Mouse (Mus musculus): ENCODE results near the gene Pik3r2. TPM values are rescaled to one million over a fixed set of nuclear protein-coding genes. Genes with fewer than 3 reads are reported as not detected.

The Pik3r2 gene
- polyA plus RNA-seq, 1 experiment from 2014 or later = 28.0 TPM

DNA sequence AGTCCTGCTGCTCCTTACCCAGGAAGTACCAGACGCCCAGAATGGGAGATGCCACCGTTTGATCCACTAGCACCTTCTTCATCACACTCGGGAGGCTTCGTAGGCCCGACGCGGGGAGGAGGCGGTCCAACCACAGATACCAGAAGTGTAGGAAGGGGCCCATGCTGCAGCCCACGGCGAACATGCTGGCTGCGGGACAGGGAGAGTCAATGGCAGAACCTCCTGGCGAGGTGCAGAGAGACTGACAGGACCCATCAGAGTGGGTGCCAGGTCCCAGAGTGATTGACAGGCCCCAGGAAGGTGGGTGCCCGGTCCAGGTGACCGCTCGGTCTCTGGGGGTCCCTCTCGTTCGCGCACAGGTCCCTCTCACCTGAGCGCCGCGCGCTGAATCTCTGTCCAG lies 16.2 kb downstream of the Pik3r2 start:
- peaks cover 8% of the 10 kb centered on the region; the same call in 1 of the 2 replicates for H3K36me3 ChIP-seq (ENCODE audit: insufficient read depth, low read length)
- H3K9me3 ChIP-seq (ENCODE audit: low read length) = no peaks in the 10 kb centered on the region
- under 1% methylated on average over 22 of the region's 22 CpGs for WGBS
- ATAC-seq (peak; percentile 1), DNase-seq (ENCODE audit: low spot score) (no peak)
- H3K4me2 ChIP-seq (replicated peaks; ENCODE audit: low read depth, low read length) = peak overlapping the region; percentile 99
- H3K4me1 ChIP-seq (ENCODE audit: insufficient read depth, low read depth, low read length) = peaks cover 12% of the 10 kb centered on the region; the same call in 1 of the 2 replicates
- H3K9ac ChIP-seq (replicated peaks; ENCODE audit: low read depth) = peak overlapping the region; percentile 79
- H3K27me3 ChIP-seq (replicated peaks; ENCODE audit: insufficient read depth, low read length) = no peaks in the 10 kb centered on the region
- TF ChIP-seq EP300 (IDR thresholded peaks at IDR 0.05) = no peak
- no peak for TF ChIP-seq CTCF (IDR thresholded peaks at IDR 0.05)
- peak overlapping the region; percentile 87 for H3K27ac ChIP-seq (ENCODE audit: low read length)
- H3K4me3 ChIP-seq (ENCODE audit: low read depth, low read length) = peak overlapping the region; percentile 55

DNA sequence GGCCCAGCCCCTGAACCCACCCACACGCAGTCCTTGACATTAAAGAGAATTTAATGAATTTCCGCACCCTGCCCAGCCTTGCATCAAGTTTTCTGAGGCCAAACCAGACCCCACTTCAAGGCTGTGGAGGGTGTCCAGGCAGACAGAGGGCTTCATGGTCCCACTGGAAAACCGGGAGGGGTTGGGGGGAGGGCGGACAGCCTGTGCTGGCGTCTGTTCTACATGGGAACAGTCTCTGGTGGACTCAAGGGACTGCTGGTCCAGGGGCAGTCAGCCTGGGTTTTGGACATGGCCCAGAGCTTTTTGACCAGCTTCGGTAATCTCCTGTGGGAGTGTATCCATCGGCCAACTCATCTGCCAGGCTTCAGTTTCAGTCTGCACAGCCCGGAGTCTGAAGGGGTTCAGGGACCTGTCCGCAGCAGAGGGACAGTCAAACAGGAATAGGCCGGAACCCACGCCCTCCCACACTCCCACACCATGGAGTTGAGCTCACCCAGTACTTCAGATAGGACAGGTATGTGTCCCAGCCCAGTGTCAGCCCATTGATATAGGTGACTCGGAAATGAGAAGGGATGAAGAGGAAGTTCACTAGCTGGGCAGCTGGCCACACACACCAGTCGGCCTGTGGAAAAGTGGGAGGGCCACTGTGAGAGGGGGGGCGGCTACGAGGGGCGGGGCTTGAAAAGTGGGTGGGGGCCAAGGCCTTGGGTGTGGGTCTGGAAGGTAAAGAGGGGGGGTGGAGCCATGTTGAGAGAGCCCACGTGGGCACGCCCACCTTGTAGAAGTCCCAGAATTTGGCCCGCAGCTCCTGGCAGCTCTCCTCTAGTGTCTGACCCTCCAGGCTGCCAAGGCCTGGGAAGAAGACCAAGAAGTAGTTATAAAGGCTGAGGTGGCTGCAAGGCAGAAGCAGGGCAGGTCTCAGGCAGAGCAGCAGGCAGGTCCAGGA lies 17.6 kb downstream of the Pik3r2 start:
- Histone ChIP-seq H3K36me3 (ENCODE audit: insufficient read depth, low read length) (peaks cover 8% of the 10 kb centered on the region; the same call in 1 of the 2 replicates), H3K9ac (replicated peaks; ENCODE audit: low read depth) (no peak overlapping the region), H3K4me2 (replicated peaks; ENCODE audit: low read depth, low read length) (0 out of 2 replicates have a peak overlapping the region, but pooled peaks have one; percentile 99), H3K4me1 (ENCODE audit: insufficient read depth, low read depth, low read length) (peaks cover 12% of the 10 kb centered on the region; the same call in 1 of the 2 replicates), H3K27ac (ENCODE audit: low read length) (peak overlapping the region; percentile 87), H3K9me3 (ENCODE audit: low read length) (no peaks in the 10 kb centered on the region), H3K27me3 (replicated peaks; ENCODE audit: insufficient read depth, low read length) (no peaks in the 10 kb centered on the region), H3K4me3 (ENCODE audit: low read depth, low read length) (no peak overlapping the region)
- no peak for TF ChIP-seq EP300 (IDR thresholded peaks at IDR 0.05)
- DNase-seq (ENCODE audit: low spot score) (peak; percentile 87), ATAC-seq (peak; percentile 4)
- 54% methylated on average over 19 of the region's 19 CpGs for WGBS

DNA sequence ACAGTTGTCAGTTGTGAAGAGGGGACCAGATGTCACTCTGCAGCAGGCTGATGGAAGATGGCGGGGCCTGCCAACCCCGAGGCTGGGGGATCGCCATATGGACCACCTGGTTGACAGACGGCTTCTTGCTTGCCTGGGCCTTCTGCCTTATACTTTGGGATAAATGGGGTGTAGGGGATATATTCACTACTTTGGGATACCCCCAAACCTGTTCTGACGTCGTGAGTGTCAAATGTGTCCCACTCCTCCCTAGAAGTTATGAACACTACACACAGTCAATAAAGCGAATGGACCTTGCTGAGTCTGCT lies 18.3 kb downstream of the Pik3r2 start:
- Histone ChIP-seq H3K36me3 (ENCODE audit: insufficient read depth, low read length) (peaks cover 8% of the 10 kb centered on the region; the same call in 1 of the 2 replicates), H3K4me2 (replicated peaks; ENCODE audit: low read depth, low read length) (no peak overlapping the region), H3K9me3 (ENCODE audit: low read length) (no peaks in the 10 kb centered on the region), H3K4me1 (ENCODE audit: insufficient read depth, low read depth, low read length) (peaks cover 18% of the 10 kb centered on the region; the same call in 1 of the 2 replicates), H3K4me3 (ENCODE audit: low read depth, low read length) (no peak overlapping the region), H3K9ac (replicated peaks; ENCODE audit: low read depth) (no peak overlapping the region), H3K27ac (ENCODE audit: low read length) (peak overlapping the region; percentile 5; the same call in 1 of the 2 replicates), H3K27me3 (replicated peaks; ENCODE audit: insufficient read depth, low read length) (no peaks in the 10 kb centered on the region)
- DNase-seq (ENCODE audit: low spot score) (no peak), ATAC-seq (no peak)
- TF ChIP-seq EP300 (IDR thresholded peaks at IDR 0.05) (no peak), CTCF (IDR thresholded peaks at IDR 0.05) (no peak)
- WGBS = 88% methylated on average over 7 of the region's 7 CpGs

DNA sequence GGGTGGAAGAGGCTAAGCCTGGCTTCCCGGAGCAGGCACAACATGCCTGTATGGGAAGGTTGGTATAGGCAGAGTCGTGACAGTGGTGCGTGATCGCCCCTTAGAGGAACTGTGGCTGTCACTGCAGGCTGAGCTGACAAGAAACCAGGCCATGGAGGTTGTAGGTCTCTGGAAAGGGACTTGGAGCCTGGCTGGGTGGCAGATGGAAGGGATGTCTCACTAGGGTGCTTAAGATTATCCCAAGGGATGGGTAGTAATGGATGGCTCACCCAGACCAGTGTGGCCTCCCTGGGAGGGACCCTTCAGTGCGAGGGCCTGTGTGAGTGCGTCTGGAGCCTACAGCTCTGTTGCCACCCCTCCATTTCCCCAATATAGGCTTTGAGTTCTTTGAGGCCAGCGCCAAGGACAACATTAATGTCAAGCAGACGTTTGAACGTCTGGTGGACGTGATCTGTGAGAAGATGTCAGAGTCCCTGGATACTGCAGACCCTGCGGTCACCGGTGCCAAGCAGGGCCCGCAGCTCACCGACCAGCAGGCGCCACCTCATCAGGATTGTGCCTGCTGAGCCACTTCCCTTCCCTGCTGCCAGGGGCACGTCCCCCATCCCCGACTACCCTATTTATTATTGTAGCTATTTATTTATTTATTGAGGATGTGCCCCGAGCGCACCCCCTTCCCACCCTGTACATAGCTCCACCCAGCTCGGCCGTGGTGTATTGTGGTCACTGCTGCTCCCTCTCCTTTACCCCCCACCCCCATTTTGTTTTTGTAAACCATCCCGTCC lies 18.8 kb downstream of the Pik3r2 start:
- H3K4me3 ChIP-seq (ENCODE audit: low read depth, low read length) = no peak overlapping the region
- TF ChIP-seq EP300 (IDR thresholded peaks at IDR 0.05) (no peak), CTCF (IDR thresholded peaks at IDR 0.05) (peak; percentile 73)
- 68% methylated on average over 22 of the region's 22 CpGs for WGBS
- ATAC-seq (no peak), DNase-seq (ENCODE audit: low spot score) (no peak)
- H3K9ac ChIP-seq (replicated peaks; ENCODE audit: low read depth) = no peak overlapping the region
- no peaks in the 10 kb centered on the region for H3K27me3 ChIP-seq (replicated peaks; ENCODE audit: insufficient read depth, low read length)
- no peak overlapping the region for H3K4me2 ChIP-seq (replicated peaks; ENCODE audit: low read depth, low read length)
- no peaks in the 10 kb centered on the region for H3K9me3 ChIP-seq (ENCODE audit: low read length)
- H3K27ac ChIP-seq (ENCODE audit: low read length) = peak overlapping the region; percentile 5; the same call in 1 of the 2 replicates
- peaks cover 22% of the 10 kb centered on the region; the same call in 1 of the 2 replicates for H3K4me1 ChIP-seq (ENCODE audit: insufficient read depth, low read depth, low read length)
- H3K36me3 ChIP-seq (ENCODE audit: insufficient read depth, low read length) = peaks cover 8% of the 10 kb centered on the region; the same call in 1 of the 2 replicates

DNA sequence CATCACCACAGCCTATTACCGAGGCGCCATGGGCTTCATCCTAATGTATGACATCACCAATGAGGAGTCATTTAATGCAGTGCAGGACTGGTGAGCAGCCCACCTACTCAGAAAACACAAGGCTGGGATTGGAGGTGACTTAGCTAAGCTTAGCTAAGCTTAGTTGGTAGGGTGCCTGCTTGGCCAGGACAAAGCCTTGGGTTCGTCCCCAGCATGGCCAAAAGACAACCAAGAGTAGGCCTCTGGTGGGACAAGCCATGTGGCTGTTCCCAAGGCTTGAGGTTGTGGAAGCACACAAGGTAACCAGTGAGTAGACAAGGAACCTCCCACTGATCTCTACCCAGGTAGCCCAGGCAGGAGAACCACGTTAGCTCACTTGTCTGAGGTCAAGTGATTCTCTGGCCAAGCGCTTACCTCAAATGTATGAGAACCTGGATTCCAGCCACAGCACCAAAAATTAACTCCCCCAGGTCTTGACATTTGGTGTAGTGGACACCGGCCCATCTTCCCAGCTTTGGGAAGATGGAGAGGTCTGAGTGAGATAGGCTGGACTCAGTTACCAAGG lies 20.0 kb downstream of the Pik3r2 start:
- WGBS = 92% methylated on average over 6 of the region's 6 CpGs
- H3K4me3 ChIP-seq (ENCODE audit: low read depth, low read length) = no peak overlapping the region
- DNase-seq (ENCODE audit: low spot score) (no peak), ATAC-seq (no peak)
- H3K4me1 ChIP-seq (ENCODE audit: insufficient read depth, low read depth, low read length) = peaks cover 22% of the 10 kb centered on the region; the same call in 1 of the 2 replicates
- TF ChIP-seq CTCF (IDR thresholded peaks at IDR 0.05) = no peak
- TF ChIP-seq EP300 (IDR thresholded peaks at IDR 0.05) = no peak
- no peaks in the 10 kb centered on the region for H3K27me3 ChIP-seq (replicated peaks; ENCODE audit: insufficient read depth, low read length)
- no peaks in the 10 kb centered on the region for H3K9me3 ChIP-seq (ENCODE audit: low read length)
- no peak overlapping the region for H3K27ac ChIP-seq (ENCODE audit: low read length)
- no peak overlapping the region for H3K4me2 ChIP-seq (replicated peaks; ENCODE audit: low read depth, low read length)
- H3K9ac ChIP-seq (replicated peaks; ENCODE audit: low read depth) = no peak overlapping the region
- H3K36me3 ChIP-seq (ENCODE audit: insufficient read depth, low read length) = peaks cover 8% of the 10 kb centered on the region; the same call in 1 of the 2 replicates

Measured in lung, postnatal 0 days (tissue).